Mouse (Mus musculus) adrenal gland, postnatal 36 days (tissue): ENCODE results near the gene Pkn1. TPM values are rescaled to one million over a fixed set of nuclear protein-coding genes. Genes with fewer than 3 reads are reported as not detected.

Experiments
- DNase-seq, 2 experiments: peaks; one replicate each; pipeline ENCODE4 v3.0.0; 2021; ENCODE audit warnings: mixed read lengths in 1 of 2
- total RNA-seq, 2 experiments: library from RNA; stranded (reverse); gene quantifications; 2 replicates each; pipeline ENCODE4 v1.2.3; 2021

The Pkn1 gene
- total RNA-seq, 2 experiments from 2014 or later: 98.0 to 123 TPM

GRCm38 (mm10) chr8:83654725-83655124 lies 44.3 kb downstream of the Pkn1 start:
- no peak for DNase-seq

GRCm38 (mm10) chr8:83653662-83654017 lies 45.3 kb downstream of the Pkn1 start:
- no peak for DNase-seq

- peak in 1 of 2 experiments; percentile 38 for DNase-seq
Observed at GRCm38 (mm10) chr8:83652744-83653661, 46.0 kb downstream of the Pkn1 start.

- peak; percentile 96 to 97 for DNase-seq
Observed at GRCm38 (mm10) chr8:83652030-83652743, 46.8 kb downstream of the Pkn1 start, which contains the start of gene Gipc1. Gene Gipc1 (plus strand): TSS chr8:83652677.

GRCm38 (mm10) chr8:83649699-83650098 lies 49.3 kb downstream of the Pkn1 start:
- DNase-seq: no peak

- no peak for DNase-seq
Observed at GRCm38 (mm10) chr8:83648031-83648430, 50.9 kb downstream of the Pkn1 start.

- DNase-seq: no peak
Observed at GRCm38 (mm10) chr8:83647511-83647910, 51.5 kb downstream of the Pkn1 start.

- DNase-seq: no peak
Observed at GRCm38 (mm10) chr8:83639649-83640048, 59.3 kb downstream of the Pkn1 start.

GRCm38 (mm10) chr8:83638856-83639255 lies 60.1 kb downstream of the Pkn1 start:
- DNase-seq: no peak

- DNase-seq: no peak
Observed at GRCm38 (mm10) chr8:83632083-83632707, 66.8 kb downstream of the Pkn1 start.

- no peak for DNase-seq
Observed at GRCm38 (mm10) chr8:83625676-83626299, 73.2 kb downstream of the Pkn1 start.

GRCm38 (mm10) chr8:83624739-83625138 lies 74.2 kb downstream of the Pkn1 start:
- DNase-seq: peak; percentile 36 to 45

GRCm38 (mm10) chr8:83623549-83623948 lies 75.4 kb downstream of the Pkn1 start:
- no peak for DNase-seq

GRCm38 (mm10) chr8:83622389-83622989 lies 76.5 kb downstream of the Pkn1 start:
- peak; percentile 85 to 90 for DNase-seq

GRCm38 (mm10) chr8:83621691-83622388 lies 77.1 kb downstream of the Pkn1 start:
- no peak for DNase-seq

- DNase-seq: no peak
Observed at GRCm38 (mm10) chr8:83619568-83620285, 79.3 kb downstream of the Pkn1 start.

GRCm38 (mm10) chr8:83618566-83618965 lies 80.4 kb downstream of the Pkn1 start:
- DNase-seq: no peak

- no peak for DNase-seq
Observed at GRCm38 (mm10) chr8:83617111-83617510, 81.9 kb downstream of the Pkn1 start.

GRCm38 (mm10) chr8:83616625-83617024 lies 82.4 kb downstream of the Pkn1 start:
- DNase-seq: no peak
